In the genomic region with DNA sequence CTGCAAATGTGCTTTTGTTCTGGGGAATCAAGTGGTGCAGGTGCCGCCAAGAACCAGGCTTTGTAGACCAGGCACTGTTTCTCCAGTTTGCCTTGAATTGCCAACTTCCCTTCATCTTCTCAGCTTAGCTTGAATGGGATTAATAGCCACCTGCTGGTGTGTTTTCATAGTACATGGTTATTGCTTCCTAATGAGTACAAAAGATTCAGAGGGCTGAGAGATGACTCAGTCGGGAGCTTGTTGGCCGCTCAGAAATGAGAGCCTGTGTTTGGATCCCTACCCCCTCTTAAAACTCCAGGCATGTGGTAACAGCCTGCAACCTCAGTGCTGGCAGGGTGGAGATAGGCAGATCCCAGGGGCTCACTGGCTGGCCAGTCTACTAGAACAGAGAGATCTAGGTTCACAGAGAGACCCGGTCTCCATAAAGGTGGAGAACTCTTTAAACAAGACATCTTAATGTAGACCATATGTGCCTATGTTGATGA, we compare ENCODE assay signal across 8 mouse cellular contexts.
A peak's percentile ranks its signal among the peaks of the same experiment; 100 is the strongest.
DNase-seq lines count a peak whose midpoint lies in the region; ATAC-seq and TF ChIP-seq lines count a peak whose summit lies in the region.

No protein-coding gene starts in this region.

- TF ChIP-seq CTCF in left cerebral cortex, adult 2 months (IDR thresholded peaks at IDR 0.05): peak; percentile 29

- H3K4me3 ChIP-seq in left cerebral cortex, adult 2 months: no peak overlapping the region
- H3K4me3 ChIP-seq in midbrain, embryonic 13.5 days (replicated peaks): no peak overlapping the region
- no peak overlapping the region for H3K4me3 ChIP-seq in liver, embryonic 11.5 days (ENCODE audit: low read depth, low read length)

- no peaks in the 10 kb centered on the region for H3K9me3 ChIP-seq in midbrain, embryonic 13.5 days
- H3K9me3 ChIP-seq in liver, embryonic 11.5 days (ENCODE audit: control insufficient read depth, low read length): no peaks in the 10 kb centered on the region

- no peaks in the 10 kb centered on the region for H3K36me3 ChIP-seq in midbrain, embryonic 13.5 days
- H3K36me3 ChIP-seq in liver, embryonic 11.5 days (ENCODE audit: control insufficient read depth, insufficient read depth, low read length): no peaks in the 10 kb centered on the region

- no peaks in the 10 kb centered on the region for H3K27me3 ChIP-seq in midbrain, embryonic 13.5 days
- H3K27me3 ChIP-seq in liver, embryonic 11.5 days (replicated peaks; ENCODE audit: control insufficient read depth, insufficient read depth, low read length): no peaks in the 10 kb centered on the region

- intact Hi-C loops in left cerebral cortex, adult 2 months (cut with DNase I): no loop called here

- no peak overlapping the region for H3K27ac ChIP-seq in left cerebral cortex, adult 2 months
- no peak overlapping the region for H3K27ac ChIP-seq in midbrain, embryonic 13.5 days
- no peak overlapping the region for H3K27ac ChIP-seq in liver, embryonic 11.5 days (ENCODE audit: low read depth, low read length)

- H3K9ac ChIP-seq in midbrain, embryonic 13.5 days (replicated peaks): no peak overlapping the region
- H3K9ac ChIP-seq in liver, embryonic 11.5 days (ENCODE audit: low read depth, low read length): no peak overlapping the region

- ATAC-seq in midbrain, embryonic 13.5 days: 0 out of 2 replicates have a peak, but pooled peaks have one; percentile 24
- no peak for ATAC-seq in liver, embryonic 11.5 days (replicated peaks; ENCODE audit: low FRiP score)
- no peak for ATAC-seq in activated CD4-positive, CD25-positive, alpha-beta regulatory T cell, adult 4 months

- peaks cover 5% of the 10 kb centered on the region; the same call in 1 of the 2 replicates for H3K4me1 ChIP-seq in midbrain, embryonic 13.5 days (replicated peaks)
- no peaks in the 10 kb centered on the region for H3K4me1 ChIP-seq in liver, embryonic 11.5 days (replicated peaks; ENCODE audit: control insufficient read depth, insufficient read depth, low read length)

- no peak for DNase-seq in left cerebral cortex, adult 2 months (ENCODE audit: extremely low spot score in 1 of 2, low spot score in 2 of 2)
- DNase-seq in left cerebral cortex, adult 8-10 months (ENCODE audit: low spot score in 2 of 2): no peak
- DNase-seq in adrenal gland, postnatal 10 days: peak; percentile 51
- DNase-seq in embryo, embryonic 9.5 days (ENCODE audit: extremely low spot score): peak; percentile 5
- peak; percentile 33 for DNase-seq in gonadal fat pad, adult 2 months (ENCODE audit: low read depth)
- DNase-seq in liver, embryonic 11.5 days (ENCODE audit: low spot score): no peak

- H3K4me2 ChIP-seq in midbrain, embryonic 13.5 days (replicated peaks): no peak overlapping the region
- no peak overlapping the region for H3K4me2 ChIP-seq in liver, embryonic 11.5 days

- 25% methylated on average over 4 of the region's 4 CpGs for WGBS in midbrain, embryonic 13.5 days
- 74% methylated on average over 4 of the region's 4 CpGs for WGBS in liver, embryonic 11.5 days

Comparison
In these comparisons a context has a peak if more than half of its experiments do, and no peak if none do; other contexts are left out.
1. DNase-seq: peak in adrenal gland, postnatal 10 days (single experiment), embryo, embryonic 9.5 days (single experiment) and gonadal fat pad, adult 2 months (single experiment); none in left cerebral cortex, adult 2 months (0 of 2), left cerebral cortex, adult 8-10 months (0 of 2) and liver, embryonic 11.5 days (single experiment).